Mouse (Mus musculus): ENCODE data around the gene Syne1.

The Syne1 gene

GRCm38 (mm10) chr10:5059983-5060382 lies 491.3 kb downstream of the Syne1 start:
- no peak for DNase-seq (ENCODE audit: low spot score in 2 of 2)

- DNase-seq (ENCODE audit: low spot score in 2 of 2), result no peak
These were observed 492.4 kb downstream of the Syne1 start for GRCm38 (mm10) chr10:5058876-5059275.

GRCm38 (mm10) chr10:5057661-5058060 lies 493.6 kb downstream of the Syne1 start:
- DNase-seq (ENCODE audit: low spot score in 2 of 2), result no peak

DNA sequence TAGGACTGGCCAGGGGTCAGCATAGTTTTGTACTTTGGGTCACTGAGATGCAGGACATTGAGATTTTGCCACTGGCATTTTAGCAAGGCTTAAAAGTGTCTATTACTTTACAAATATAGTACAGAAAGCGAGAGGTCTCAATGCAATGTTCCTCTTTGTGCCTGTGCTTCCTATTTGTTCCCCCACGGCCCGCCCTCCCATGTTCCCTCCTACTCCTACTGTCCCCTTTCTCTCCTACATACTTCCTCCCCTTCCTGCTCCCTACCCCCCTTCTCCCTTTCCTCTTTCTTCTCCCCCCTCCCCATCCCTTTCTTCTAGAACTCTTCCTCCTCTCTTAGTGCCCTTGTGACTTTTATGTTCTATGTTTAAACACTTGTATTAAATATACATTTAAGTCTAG lies 494.3 kb downstream of the Syne1 start:
- no peak for DNase-seq (ENCODE audit: low spot score in 2 of 2)

DNA sequence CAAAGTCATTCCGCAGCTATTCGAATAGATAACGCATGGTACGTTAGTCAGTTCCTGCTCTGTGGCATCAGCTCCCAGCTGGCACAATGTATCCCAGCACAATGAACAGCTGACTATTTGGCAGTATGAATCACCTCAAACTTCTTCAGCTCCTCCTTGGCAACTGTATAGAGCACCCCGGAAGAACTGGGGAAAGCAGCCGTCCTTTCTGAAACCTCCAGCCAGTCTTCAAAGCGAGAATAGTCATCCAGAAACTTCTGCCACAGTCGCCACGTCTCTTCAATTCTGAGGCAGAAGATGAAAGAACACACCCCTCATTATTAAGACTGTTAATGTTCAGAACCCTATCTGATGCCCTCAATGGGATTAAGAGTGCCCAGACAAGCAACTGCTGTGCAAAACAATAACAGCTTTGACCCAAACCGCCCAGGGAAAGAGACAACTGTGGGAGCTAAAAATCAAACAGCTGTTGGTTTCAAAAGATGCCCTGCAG lies 495.0 kb downstream of the Syne1 start:
- no peak for DNase-seq (ENCODE audit: low spot score in 2 of 2)

- DNase-seq (ENCODE audit: low spot score in 2 of 2), result no peak
These were observed 505.6 kb downstream of the Syne1 start for GRCm38 (mm10) chr10:5045671-5046070.

GRCm38 (mm10) chr10:5045213-5045612 lies 506.1 kb downstream of the Syne1 start:
- no peak for DNase-seq (ENCODE audit: low spot score in 2 of 2)

GRCm38 (mm10) chr10:5044481-5044880 lies 506.8 kb downstream of the Syne1 start:
- no peak for DNase-seq (ENCODE audit: low spot score in 2 of 2)

- no peak for DNase-seq (ENCODE audit: low spot score in 2 of 2)
These were observed 510.0 kb downstream of the Syne1 start for GRCm38 (mm10) chr10:5041254-5041653.

DNA sequence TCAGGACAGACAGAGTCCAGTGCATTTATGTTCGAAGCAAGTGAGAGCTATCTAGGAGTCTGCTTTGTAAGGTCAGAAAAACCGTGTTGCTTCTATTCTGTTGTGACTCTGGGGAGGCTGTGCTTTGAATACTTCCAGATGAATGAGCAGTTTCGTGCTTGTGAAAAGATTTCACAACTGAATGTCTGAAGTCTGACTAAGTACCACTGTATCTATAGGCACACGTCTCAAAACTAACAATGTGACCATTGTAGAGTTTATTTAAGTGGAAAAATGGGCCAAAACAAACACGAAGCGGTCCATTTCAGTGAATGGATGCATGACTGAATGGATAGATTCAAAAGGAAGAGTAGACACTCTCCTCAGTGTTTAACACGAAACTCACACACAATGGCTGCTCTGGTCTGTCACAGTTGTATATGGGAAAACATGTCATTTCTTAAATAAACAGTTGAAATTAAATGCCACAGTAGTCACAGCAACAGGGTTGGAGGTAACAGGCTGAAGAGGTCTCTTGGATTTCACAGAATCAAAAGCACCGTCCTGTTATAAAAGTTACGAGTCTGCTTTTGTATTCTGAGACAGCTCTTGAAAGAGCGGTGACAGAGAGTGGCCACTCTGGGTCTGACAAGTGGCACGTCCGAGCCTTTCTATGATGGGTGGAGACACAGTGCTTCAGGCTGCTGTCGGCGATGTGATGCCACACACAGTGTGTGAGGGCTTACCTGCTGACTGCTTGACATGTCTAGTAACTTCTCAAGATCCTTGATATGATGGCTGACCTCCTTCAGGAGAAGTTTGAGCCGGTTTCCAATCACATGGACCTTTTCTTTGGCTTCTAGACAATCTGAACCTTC lies 518.9 kb downstream of the Syne1 start:
- DNase-seq (ENCODE audit: low spot score in 2 of 2), result no peak

GRCm38 (mm10) chr10:5029883-5030282 lies 521.4 kb downstream of the Syne1 start:
- no peak for DNase-seq (ENCODE audit: low spot score in 2 of 2)

DNA sequence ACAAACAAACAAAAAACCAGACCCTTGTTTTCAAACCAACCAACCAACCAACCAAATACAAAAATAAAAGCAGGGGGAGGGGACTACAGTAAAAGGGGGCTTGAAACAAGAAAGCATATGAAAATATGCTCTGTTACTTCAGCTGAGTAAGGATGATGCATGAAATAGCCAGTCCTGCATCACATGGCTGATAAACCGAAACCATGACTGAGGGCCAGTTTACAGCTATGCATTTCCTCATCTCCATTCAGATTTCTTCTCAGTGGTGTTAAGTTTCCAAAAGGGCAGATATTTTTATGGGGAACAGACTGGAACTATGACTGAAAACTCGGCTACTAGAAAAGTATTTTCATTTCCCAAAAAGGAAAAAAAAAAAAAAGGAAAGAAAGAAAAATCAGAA lies 522.1 kb downstream of the Syne1 start:
- no peak for DNase-seq (ENCODE audit: low spot score in 2 of 2)

GRCm38 (mm10) chr10:5028301-5028700 lies 523.0 kb downstream of the Syne1 start:
- DNase-seq (ENCODE audit: low spot score in 2 of 2), result no peak

DNA sequence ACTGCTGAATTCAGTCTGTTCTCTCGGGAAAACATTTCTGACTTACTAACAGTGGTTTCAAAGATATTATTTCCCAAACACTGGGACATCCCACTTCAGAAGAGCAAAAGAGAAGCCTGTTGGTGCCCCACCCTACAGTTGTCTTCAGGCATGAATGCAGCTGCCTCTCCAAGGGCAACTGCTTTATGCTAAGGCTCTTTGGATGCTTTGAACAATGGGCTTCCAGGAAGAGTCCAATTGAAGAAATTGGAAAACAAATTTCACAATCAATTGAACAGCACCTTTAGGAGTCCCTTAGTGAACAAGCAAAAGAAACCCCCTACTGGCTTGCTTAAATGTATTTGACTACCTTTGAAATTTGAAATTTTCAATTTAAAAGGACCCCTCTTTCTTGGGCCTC lies 524.1 kb downstream of the Syne1 start:
- no peak for DNase-seq (ENCODE audit: low spot score in 2 of 2)

DNA sequence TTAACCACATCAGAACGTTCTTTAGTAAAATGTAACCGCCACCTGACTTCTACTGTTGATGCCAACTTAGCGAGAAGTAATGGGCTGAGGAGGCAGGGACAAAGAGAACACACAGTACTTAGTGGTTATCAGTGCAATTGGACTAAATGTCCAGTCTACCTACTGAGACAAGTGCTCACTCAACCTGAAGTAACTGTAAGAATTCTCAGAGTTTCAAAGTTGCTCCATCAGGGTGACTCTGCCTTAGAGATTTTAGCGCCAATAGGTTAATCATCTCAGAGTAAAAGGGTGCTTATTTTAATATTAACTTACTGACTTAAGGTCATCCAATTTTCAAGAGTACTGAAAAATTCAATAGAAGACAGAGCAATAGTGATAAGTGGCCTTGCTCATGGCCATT lies 525.4 kb downstream of the Syne1 start:
- no peak for DNase-seq (ENCODE audit: low spot score in 2 of 2)

DNA sequence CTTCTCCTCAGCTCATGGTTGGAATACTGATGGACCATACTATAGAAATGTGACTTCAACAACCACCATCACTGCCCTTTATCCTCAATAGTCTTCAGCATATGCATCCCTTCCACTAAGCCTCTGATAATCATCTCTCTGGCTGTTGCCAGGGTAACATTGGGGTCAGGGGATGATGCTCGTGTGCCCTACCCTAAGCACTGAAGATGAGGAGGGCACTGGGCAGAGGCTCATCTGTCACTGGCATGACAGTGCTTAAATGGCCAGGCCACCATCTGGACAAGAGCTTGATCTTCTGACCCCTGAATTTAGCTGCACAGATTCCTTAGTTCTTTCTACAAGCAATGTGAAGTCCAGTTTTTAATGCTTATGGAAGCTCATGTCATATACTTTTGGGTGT lies 534.1 kb downstream of the Syne1 start:
- DNase-seq (ENCODE audit: low spot score in 2 of 2), result no peak

DNA sequence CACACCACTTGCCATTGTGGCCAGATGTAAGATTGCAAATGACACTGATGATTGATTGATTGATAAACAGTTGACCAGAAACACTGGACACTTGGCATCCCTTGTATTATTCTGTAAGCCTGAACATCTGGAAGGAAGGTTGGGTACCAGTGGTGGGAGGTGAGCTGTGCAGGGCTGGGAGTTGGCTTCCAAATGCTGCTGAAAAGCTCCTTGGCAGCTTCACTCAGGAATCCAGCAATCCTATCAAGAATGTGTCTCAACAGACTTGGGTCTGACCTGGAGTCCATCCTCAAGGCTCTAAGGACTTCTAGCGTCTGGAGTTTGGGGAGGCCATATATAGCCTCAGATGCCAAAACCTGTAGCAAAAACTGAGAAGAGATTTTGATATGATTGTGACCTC lies 536.3 kb downstream of the Syne1 start:
- DNase-seq (ENCODE audit: low spot score in 2 of 2), result no peak

DNA sequence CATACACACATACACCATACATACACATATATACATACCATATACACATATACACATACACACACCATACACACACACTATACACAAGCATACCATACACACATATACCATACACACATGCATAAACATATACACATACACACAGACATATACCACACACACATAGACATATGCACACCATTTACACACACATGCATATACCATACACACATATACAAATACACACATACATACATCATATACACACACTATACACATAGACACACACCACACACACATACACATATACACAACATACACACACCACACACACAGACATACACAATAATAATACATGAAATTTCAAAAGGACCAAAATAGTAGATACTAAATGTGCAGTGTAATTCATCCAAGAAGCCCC lies 539.3 kb downstream of the Syne1 start:
- no peak for DNase-seq (ENCODE audit: low spot score in 2 of 2)

DNA sequence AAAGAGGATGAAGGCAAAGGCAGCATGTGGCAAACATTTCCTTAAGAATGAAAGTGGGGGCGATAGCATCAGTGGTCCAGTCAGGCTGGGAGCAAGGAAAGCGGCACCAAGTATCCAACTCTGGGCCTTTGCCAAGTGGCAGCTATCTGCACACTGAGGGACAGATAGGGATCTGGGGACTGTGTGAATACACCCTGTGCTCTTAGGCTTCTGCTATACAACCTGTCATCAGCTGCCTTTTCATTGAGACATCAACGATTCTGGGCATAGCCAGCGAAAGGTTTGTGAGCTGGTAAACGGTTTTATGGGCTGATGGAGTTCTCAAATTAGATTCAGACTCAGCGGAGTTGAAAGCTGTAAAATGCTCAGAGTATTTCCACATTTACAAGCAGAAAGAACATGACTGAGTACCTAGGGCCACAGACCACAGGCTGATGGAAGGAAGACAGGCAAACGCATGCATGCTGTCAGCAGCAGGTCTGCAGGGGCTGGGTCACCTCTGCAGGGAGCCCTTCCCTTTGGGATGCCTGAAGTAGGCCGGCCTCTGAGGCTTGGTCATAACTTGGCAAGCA lies 542.4 kb downstream of the Syne1 start:
- DNase-seq (ENCODE audit: low spot score in 2 of 2), result no peak

GRCm38 (mm10) chr10:4996592-4996991 lies 554.7 kb downstream of the Syne1 start:
- DNase-seq (ENCODE audit: low spot score in 2 of 2), result no peak

DNA sequence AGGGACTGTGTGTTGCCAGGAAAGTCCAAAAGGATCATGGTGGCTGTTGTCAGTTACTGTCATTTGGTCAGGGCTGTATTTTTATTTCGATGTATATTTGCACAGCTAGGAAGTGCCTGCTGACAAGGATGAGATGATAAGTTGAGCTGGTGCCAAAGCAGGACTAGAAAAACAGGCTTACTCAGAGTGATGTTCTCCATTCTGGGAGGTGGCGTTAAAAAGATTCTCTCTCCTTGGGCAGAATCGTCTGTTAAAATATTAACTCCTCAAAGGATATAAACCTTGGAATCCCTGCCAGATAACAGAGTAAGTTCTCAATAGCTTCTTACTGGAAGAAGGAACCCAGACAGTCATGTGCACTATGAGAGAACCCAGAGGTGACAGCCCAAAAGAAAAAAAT lies 557.5 kb downstream of the Syne1 start:
- DNase-seq (ENCODE audit: low spot score in 2 of 2), result no peak

DNA sequence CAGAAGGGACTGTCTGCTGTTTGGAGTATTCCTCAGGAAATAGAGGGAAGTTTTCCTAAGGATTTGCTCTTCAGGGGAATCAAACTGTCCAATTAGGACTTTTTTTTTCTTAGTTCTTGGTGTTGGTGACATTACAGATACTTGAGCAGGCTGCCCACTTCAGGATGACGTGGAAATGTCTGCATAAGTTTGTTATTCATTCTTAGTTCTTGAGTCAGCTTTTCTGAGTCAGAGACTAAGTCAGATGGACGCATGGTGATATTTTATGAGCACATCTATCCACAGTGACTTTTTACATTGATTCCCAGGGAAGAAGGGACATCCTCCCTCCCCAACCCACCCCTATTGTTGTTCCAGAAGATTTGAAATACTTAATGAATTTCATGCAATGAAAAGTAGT lies 567.4 kb downstream of the Syne1 start:
- no peak for DNase-seq (ENCODE audit: low spot score in 2 of 2)

DNA sequence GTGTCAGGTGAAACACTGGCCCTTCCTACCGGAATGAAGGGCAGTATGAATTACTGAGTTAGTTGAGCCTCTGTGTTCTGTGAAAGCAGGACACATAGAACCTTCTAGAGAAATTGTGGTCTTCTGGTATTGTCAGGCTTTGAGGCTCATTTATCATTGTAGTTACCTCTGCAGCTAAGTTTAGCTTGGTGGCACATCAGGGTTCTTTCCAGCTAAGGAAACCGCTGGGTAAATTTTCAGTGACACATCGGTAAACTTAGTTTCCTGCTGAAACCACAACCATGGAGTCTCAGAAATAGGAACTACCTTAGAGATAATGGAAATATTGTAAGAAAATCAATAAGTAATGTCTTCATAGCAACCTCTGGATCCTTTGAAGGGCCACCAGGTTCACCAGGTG lies 573.9 kb downstream of the Syne1 start:
- DNase-seq (ENCODE audit: low spot score in 2 of 2), result no peak

Measured in urinary bladder, postnatal 4 days (tissue).